Mouse (Mus musculus): ENCODE measurements around the gene Kifc5b. TPM values are rescaled to one million over a fixed set of nuclear protein-coding genes. Genes with fewer than 3 reads are reported as not detected.
A peak's percentile ranks its signal among the peaks of the same experiment; 100 is the strongest.
"Not testable (repeated sequence)": the region's sequence is repeated elsewhere in the genome, so short reads cannot be mapped to it uniquely, and the experiment has no call there.

The Kifc5b gene
- total RNA-seq (2021) = 1 to 10 TPM; 2.7 to 3.1 TPM
- long read RNA-seq, experiment 1 = 0 reads
- long read RNA-seq, experiment 2, partial matches to known transcripts = 0 of 4 reads
- long read RNA-seq, experiment 2, other reads (novel, unspliced or antisense) = 2 of 4 reads

DNA sequence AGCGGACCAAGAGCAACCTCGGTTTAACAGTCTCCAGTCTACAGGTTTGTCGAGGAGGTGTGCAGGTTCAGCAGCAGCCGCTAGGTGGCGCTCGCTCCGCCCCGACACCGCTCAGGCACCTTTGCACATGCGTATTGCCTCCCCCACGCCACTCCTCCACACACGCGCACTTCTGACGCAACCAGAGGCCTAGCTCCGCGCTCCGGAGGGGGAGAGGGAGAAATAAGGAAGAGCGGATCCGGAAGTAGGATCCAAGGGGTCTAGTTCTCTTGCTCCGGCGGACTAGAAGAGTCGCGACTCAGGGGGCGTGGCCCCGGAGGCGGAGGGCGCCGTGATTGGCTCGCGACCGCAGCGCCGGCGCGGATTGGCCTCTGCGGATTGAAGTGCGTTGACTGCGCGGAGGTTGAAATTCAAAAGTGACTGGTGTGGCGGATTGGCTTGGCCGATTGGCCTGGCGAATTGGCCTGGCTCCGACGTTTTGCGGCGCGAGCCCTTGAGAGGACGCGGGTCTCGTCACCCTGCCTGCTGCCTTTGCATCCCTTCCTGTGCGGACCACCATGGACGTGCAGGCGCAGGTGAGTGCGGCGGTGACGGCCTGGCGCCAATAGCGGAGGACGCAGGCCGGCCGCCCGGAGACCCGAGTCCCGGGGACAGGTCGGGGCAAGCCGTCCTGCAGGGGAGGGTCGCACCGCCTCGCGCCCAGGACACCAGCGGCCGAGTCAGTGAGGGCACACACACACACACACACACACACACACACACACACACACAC lies at the start of gene Kifc5b:
TSS of gene Kifc5b (plus strand) at position 381 of the 772 bp plus-strand sequence.
- DNase-seq (ENCODE audit: low spot score in 2 of 2) = peak; percentile 100

DNA sequence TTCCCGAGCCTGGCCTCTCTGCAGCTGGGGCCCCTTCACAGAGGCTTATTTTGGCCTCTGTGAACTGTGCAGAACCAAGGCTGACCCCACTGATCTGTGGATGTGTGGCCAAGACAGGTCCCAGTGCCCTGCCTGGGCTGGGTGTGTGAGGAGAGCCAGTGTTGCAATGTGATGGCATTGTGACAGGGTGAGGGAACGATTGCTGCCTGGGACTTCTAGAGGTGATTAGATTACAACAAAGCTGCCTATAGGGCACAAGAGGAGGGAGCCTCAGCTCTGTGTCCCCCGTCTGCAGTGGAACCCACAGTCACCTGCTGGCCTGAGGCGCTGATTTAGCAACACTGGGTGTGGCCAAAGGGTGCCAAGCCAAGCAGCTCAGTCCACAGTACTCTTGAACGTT lies 48.1 kb upstream of the Kifc5b start:
- no peak for DNase-seq (ENCODE audit: low spot score in 2 of 2)

DNA sequence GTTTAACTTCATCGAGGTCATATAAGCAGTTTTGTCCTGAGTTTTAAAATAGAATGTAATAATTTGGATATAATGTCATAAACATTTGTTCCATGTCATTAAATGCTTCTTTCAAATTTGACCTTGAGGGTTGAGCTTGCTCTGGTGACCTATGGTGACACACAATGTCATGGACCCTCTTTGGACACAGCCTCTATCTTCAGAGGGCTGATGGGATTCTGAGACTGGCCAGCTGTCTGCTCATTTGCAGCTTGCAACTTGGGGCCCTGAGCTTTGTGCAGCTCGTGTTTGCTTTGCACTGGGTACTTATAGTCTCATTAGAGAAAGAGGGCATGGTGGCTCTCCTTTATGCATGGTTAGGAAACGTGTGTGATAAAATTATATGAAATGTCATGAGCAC lies 44.0 kb upstream of the Kifc5b start:
- no peak for DNase-seq (ENCODE audit: low spot score in 2 of 2)

DNA sequence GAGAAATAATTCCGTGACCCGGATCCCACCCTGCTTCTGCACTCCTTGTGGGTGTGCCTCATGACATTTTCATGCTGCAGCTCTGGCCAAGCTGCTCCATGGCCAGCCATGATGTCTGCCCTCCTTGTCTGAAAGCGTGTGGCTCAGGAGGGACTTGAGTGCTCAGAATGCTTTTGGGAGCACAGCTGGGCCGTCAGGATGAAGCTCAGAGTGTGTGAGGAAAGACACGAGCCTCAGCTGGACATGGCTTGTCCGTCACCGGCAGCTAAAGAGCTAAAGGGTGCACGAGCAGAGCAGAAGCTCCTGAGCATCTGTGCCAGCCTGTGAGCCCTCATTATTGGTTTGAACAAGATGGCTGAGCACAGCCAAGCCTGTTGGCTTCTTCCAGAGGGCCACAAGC lies 43.4 kb upstream of the Kifc5b start:
- no peak for DNase-seq (ENCODE audit: low spot score in 2 of 2)

DNA sequence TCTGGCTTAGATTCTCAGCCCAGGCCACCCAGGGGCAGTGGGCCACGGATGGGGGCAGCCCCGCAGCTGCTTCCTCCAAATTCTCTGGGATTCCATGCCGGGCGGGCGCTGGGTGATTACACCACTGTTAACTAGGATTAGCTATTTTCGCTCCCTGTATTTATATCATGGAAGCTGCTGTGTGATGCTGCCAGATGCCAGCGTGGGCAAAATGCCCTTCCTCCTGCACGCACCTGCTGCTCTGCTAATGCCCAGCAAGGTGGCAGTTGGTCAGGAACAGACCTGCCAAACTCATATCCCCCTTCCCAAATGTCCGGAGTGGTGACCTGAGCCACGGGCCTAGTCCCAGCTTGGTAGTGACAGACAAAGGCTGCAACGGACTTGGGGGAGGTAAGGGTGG lies 42.3 kb upstream of the Kifc5b start:
- DNase-seq (ENCODE audit: low spot score in 2 of 2) = no peak

DNA sequence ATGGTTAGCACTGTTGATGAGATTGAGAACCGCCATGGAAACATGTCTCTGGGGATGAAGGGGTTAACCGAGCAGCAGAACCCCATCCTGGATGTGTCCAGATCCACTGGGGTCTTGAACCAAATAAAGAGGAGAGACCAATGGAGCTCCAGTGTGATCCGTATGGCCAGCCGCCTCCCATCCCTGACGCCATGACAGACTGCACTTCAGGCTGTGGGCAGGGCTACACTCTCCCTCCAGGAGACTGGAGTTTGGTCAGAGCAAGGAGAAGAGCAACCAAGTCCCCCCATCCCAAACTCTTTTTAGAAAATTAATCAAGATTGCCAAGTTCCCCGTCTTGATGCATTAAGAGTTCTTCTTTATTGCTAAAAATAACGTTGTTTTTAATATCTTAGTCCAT lies 39.0 kb upstream of the Kifc5b start:
- no peak for DNase-seq (ENCODE audit: low spot score in 2 of 2)

DNA sequence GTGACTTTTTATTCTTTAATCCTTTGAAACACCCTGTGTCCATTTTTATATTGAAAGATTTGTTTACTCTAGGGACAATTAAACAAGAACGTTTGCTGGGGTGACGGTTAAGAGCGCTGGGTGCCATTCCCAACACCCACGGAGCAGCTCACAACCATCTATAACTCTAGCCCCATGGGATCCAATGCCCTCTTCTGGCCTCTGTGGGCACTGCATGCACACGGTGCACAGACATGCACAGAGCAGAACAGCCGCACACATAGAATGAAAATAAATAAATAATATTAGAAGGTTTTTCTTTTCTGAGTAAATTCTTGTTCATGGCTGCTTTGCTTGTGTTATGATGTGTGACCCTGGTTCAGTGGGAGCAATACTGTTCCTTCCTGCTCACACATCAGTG lies 37.7 kb upstream of the Kifc5b start:
- DNase-seq (ENCODE audit: low spot score in 2 of 2) = no peak

DNA sequence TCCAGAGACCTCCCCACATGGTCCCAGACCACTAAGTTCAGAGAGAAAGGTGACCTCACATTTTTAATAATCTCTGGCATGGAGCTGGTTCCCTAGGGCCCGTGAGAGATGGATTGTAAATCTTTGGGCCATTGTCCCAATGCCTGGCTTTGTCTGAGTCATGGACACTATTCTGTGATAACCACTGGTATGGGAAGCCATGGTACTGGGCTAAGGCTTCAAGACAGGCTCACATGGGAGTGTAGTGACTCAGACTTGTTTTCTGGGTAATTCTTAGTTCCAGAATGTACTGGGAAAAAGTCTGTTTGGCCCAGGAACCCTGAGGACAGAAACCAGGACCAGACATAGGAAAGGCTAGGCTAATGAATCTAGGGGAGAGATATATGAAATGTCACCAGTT lies 34.2 kb upstream of the Kifc5b start:
- DNase-seq (ENCODE audit: low spot score in 2 of 2) = no peak

DNA sequence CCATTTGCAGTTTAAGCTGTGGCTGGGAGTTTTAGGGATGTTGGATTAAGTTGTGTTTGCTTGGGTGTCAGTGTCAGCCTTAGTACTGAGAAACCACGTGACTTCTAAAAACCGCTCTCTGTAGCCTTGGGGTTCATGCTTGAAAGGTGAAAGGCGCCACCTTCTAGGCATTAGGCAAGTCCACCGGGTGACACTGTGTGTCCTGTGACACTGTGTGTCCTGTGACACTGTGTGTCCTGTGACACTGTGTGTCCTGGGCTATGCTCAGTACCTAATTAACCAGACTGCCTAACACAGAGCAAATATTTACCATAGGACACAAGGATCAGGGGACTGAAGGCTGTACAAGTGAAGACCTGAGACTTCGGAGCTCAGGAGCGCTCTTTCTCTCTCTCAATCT lies 33.3 kb upstream of the Kifc5b start:
- no peak for DNase-seq (ENCODE audit: low spot score in 2 of 2)

DNA sequence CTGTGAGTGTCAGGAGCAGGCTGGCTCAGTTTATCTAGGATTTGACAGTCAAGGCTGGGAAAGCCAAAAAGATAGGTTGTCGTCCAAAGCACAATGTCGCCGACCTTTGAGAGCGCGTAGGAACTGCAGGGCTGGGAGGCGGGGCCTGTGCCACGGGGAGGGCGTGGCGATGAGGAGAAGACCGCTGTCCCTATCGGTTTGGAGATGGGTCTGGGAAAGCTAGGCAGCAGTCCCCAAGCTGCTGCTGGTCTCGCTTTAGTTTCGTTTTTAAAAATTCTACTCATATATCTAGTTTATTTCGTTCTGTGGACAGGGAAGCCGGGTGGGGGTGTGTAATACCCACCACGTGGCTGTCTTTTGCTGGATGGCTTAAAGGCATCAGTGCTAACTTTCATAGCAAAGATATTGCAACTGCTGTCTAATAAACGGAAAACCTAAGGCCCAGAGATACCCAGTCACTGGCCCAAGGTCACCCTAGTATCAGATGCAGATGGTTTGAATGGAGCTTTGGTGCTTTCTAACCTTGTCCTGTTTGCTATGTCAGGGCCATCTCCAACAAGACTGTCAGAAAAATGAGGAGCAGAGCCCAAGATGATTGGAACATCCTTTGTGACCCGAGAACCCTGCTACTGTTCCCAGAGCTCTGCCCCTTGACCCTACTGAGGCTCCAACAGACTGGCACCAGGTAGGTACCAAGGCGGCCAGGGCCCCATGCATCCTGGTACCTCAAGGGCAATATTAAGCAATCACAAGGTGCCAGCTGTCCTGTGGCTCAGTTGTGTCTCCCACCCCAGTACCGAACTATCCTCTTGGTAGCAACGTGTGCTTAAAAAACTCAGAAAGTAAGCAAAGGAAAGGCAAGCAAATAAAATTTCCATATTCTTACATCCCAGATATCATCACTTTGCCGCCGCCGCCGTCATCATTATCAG lies 31.6 kb upstream of the Kifc5b start:
- DNase-seq (ENCODE audit: low spot score in 2 of 2) = peak; percentile 53 to 65

DNA sequence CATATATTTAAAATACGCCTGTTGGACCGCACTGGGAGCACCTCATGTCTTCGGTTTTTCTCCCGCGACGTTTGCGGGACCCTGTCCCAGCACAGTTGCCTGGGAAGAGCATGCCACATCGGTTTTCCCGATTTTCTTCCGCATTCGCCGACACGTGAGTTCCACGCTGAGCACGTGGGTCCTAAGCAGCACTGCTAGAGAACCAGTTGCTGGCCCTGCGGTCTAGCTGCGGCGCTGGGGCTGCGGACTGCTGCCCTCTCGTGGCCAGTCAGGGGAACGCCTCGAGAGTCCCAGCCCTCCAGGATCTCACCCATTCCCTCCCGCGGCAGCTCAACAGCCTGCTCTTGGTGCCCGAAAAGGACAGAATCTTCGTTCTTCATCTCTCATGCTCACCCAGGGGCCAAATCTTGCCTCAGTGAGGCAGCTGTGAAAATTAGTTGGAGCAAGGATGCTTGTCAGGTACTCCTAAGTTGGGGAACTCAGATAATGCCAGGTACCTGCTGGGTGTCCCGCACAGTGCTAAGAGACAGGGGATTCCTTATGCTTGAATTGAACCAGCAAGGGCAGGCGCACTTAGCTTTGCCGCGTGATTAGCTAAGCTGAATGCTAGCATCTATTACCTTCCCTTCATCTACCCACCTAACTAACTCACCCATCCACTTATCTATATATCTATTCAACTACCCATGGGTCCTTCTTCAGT lies 30.7 kb upstream of the Kifc5b start:
- peak; percentile 82 to 86 for DNase-seq (ENCODE audit: low spot score in 2 of 2)

DNA sequence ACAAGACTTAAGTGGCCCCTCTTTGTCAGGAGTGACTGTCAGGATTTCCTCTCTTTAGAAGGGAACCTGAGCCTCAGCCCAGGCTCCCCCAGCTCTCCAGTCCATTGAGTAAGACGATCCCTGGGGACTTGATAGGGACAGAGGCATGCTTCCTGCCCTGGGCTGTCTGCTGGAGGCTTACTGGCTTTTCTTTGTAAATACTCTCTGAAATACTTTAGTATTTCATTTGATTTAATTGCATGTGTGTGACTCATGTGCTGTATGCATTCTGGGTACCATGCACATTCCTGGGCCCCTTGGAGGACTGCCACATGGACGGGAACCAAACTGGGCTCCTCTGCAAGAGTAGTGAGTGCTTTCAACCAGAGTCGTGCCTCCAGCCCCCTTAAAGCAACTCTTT lies 29.0 kb upstream of the Kifc5b start:
- DNase-seq (ENCODE audit: low spot score in 2 of 2) = no peak

DNA sequence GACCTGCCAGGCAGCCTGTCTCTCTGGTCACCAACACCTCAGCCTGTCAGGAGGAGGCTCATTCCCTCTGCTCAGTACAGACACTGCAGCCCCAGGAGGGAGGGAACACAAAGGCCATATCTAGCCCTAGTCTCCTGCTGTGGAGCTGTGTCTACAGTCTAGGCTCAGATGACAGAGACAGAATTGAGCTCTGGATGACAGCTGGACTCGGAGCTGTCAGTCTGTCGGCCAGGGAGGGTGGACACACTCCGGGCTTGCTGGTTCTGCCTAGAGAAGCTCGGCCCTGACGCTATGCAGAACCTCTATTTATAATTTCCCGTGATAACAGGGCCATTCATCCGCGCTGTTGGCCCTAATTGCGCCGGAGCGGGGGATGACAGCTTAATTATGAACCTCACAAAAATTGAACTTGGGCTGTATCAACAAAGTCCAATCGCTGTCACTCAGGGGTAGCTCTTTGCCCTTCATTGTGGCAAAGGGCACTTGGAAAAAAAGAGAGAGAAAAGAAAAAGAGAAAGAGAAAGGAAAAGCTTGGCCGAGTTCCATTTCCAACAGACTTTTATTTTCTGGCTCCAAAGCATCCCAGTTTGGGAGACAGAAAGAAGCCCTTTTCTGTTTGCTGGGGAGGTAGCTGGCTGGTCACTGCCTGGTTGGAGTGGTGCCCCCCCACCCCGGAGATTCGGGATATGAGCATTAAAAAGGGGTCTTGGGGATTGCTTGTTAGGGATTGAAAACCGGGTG lies 24.1 kb upstream of the Kifc5b start:
- peak; percentile 36 to 38 for DNase-seq (ENCODE audit: low spot score in 2 of 2)

DNA sequence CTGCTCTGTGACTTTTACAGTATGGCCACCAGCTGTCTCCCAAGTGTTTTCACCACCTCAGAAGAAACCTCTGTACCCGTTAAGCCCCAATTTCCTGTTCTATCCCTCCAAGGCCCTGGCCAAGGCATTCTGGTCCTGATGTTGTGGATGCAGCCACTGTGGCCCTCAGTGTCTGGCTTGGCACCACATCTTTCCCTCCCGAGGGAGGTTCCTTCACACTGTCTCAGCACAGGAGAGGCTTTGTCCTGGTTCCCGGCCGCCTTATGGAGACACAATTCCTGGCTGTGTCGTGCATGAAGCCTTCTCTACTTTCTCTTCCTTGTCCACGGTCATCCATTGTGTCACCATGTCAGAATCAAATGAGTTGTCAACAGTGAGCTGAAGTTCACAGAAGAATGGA lies 23.4 kb upstream of the Kifc5b start:
- DNase-seq (ENCODE audit: low spot score in 2 of 2) = no peak

DNA sequence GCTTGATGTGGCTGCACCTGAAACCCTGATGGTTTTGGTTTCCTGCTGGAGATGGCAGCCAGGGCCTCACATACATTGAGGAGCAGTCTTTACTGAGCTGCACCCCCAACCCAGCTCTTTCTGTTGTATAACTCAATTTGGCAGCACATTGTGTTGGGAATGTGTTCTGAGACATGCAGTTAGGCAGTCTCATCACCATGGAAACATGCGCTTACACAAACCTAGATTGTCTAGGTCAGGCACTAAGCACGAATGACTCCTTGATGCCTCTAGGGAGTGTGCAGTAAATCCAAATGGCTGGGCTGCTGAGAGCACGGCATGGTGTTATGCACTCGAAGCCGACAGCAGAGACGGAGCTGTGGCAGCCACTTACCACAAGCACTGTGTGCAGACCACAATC lies 22.5 kb upstream of the Kifc5b start:
- peak in 1 of 2 experiments; percentile 54 for DNase-seq (ENCODE audit: low spot score in 2 of 2)

DNA sequence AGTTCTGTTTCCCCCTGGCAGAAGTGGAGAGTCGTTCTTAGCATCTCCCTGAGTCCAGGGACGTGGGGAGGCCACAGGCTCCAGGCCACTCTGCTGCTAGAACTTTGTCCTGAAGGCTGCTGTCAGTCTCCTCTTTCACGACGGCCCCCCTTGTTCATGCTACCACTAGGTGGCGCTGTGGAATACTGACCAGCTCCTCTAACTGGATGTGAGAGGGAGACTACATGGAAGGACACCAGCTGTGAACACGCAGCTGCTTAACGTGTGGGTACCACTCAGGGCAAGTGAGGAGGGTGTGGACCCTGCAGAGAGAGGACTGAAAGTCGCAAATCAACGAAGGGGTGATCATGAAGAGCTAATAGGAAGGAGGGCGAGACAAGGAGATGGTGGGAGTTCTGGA lies 21.3 kb upstream of the Kifc5b start:
- peak; percentile 52 to 59 for DNase-seq (ENCODE audit: low spot score in 2 of 2)

DNA sequence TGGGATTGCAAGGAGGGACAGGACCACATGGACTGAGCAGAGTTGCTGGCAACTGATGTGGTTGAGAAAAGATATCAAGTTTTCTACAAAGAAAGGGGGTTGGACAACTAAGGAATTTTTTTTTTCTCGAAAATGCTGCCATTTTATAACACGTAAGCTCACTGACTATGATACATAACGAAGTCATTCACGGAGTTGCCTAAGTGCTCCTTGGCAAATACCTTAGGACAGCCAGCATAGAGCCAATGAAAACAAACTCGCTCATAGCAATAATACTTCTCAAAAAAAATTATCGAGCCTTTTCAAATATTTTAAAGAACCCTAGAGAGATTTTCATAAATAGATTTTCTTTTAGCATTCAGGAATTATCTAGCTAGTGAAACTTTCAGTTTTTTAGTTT lies 16.0 kb upstream of the Kifc5b start:
- DNase-seq (ENCODE audit: low spot score in 2 of 2) = no peak

DNA sequence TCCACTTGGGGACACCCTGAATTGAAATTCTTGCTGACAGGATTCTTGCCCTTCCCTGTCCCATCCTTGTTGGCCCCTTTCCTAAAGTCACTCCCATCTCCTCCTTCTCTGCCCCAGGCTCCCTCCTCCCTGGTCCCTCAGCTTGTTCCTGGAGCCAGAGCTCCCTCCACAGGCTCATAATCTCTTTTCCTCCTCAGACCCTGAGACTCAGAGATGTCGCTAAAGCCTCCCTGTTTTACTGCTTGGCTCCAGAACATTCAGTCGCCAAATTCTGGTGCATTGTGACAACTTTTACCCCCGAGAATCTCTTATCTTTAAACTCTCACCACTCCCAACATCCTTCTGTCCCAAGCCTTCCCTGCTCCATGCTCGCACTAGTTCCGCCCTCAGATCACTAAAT lies 12.6 kb upstream of the Kifc5b start:
- no peak for DNase-seq (ENCODE audit: low spot score in 2 of 2)

DNA sequence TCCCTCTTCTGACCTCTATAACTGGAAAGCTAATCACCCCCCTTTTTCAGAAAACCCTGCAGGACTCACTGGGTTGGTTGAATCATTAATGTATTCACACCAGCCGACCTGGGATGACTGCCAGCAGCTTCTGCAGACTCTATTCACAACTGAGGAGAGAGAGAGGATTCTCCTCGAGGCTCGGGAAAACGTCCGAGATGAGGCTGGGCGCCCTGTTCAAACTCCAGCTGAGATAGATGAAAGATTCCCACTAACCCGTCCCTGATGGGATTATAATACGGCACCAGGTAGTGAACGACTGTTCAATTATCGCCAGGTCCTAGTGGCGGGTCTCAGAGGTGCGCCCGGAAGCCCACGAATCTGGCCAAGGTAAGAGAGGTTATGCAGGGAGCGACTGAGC lies 9.4 kb upstream of the Kifc5b start:
- not testable (repeated sequence) for DNase-seq (ENCODE audit: low spot score in 2 of 2)

DNA sequence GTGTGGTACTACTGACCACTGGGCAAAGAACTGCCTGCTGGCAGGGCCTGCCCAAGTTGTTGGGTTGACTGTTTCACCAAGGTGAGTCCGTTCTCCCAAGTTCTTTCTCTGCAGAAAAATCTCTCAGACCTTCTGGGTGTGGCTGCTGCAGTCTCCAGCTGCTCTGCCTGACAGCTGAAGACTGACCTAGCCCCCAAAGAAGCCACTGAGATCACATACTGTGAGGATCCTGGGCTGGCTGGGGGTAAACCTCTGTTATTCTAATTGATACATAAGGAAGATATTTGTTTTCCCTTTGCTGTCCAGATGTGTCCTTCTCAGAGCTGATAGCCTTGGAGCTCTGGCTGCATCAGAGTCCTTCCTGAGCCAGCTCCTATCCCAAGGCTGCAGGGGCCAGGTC lies 1.6 kb upstream of the Kifc5b start:
- DNase-seq (ENCODE audit: low spot score in 2 of 2) = no peak

DNA sequence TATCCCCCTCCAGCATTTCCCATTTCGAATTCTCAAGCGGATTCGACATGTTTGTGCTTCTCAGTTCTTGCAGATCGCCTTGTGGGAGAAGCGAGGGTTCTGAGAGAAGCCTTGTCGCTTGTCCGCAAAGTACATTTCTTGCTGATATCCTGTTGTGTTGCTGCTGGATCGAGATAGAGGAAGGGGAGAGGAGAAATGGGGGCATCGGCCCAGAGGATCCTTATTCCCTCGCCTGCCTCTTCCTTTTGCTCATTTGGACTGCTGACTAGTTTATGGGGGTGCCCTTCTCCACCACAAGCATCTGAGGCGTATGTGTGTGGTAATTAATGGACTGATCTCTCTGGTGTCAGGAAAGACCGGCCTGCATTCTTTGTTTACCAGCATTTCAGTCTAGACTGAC lies 669 bp downstream of the Kifc5b start:
- not testable (repeated sequence) for DNase-seq (ENCODE audit: low spot score in 2 of 2)

Data from layer of hippocampus, postnatal 14 days (tissue).